Mouse (Mus musculus) adipocyte (in vitro differentiated cells): ENCODE results near the gene Ston2.

ENCODE experiments used
- DNase-seq: peaks from one replicate; pipeline ENCODE4 v3.0.0-alpha.2; 2016; ENCODE audit warnings: low spot score

The Ston2 gene

DNA sequence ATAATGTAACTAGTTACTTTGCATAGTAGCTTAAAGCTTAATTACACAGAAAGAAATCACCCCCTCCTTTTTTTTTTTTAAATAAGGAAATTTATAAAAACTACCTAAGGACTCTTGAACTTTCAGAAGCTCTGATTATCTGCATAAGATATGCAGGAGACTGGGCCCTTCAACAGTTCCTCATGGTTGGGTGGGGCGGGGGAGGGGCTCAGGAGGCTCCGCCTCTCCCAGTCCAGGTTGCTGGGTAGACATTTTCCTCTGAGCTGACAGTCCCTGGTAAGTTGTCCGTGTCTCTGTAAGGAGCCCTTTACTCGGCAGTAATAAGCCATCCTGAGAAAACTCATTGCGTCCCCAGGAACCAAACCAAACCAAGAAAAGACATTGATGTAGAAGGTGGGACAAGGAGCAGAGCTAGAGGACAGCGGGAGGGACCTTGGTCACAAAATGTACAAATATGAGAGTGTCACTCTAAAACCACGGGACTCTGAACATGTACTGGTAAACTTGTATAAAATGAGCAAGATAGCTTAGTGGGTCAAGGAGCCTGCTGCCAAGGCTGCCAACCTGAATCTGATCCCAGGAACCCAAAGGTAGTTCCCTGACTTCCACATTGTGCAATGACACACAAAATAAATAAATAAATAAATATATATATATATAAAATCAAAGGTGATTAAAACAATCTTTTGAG, 88.6 kb downstream of the Ston2 start:
- no peak for DNase-seq

DNA sequence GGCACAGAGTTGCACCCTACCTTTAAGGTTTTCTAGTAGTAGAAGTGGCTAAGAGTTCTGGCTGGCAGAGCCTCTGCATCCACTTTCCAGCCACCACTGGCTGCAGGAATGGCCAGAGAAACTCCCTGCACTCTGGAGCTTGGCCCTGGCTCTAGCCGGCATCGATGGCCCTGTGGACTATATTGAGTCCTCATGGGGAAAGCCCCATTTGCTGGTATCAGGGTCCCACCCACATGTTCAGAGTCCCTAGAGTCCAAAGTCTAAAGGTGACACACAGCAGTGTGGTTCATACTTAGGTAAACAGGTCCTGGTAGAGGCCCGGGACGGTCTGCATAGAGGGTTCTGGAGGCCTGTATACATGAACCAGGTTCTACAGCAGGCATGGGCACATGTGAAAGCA, 92.0 kb downstream of the Ston2 start:
- no peak for DNase-seq

DNA sequence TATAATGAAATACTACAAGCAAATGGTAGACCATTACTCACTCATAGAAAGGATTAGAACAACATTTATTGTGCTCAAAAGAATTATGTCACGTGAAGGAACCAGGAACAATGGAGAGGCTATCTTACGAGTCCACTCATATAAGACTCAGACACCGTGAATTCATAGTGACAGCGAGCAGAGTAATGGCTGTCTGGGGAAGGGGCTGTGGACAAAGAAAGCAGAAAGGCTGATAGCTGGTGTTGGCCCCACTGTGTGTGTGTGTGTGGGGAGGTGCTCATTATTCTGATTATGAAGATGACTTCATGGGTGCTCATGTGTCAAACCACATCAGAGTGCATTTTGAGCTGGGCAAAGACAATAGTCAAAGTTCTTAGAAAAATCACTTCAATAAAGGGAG, 92.4 kb downstream of the Ston2 start:
- DNase-seq: no peak

DNA sequence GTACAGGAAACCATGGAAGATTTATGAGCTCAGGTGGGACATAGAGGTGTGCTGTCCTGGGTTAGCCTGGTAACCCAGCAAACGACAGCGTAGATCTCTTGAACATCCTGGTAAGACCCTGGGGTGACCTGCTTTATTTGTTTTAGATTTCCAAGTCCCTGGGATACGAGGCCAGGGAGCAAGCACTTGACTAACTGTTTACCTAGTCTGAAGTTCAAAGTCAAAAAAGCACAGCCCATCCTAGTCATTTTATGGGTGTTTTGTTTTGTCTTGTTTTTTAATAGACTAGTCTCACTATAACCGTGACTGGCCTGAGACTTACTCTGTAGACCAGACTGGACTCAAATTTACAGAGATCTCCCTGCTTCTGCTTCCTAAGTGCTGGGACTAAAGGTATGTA, 93.4 kb downstream of the Ston2 start:
- no peak for DNase-seq

DNA sequence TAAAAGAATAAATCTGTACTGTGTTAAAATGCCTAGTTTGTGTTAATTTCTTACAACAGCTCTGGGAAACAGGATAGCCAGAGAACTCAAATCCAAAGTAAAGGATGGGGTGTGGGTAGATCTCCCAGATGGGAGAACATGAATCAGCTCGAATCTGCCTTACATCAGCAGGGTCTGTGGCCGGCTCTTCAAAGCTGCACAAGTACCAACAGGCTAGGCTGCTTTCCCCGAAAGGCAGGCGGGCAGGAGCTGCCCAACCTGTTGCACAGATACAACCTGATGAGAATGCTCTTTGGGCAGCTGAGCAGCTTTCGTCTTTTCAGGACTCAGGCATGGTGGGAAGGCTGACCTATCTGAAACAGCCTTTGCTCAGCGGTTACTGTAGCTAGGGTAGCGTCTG, 94.6 kb downstream of the Ston2 start:
- no peak for DNase-seq

DNA sequence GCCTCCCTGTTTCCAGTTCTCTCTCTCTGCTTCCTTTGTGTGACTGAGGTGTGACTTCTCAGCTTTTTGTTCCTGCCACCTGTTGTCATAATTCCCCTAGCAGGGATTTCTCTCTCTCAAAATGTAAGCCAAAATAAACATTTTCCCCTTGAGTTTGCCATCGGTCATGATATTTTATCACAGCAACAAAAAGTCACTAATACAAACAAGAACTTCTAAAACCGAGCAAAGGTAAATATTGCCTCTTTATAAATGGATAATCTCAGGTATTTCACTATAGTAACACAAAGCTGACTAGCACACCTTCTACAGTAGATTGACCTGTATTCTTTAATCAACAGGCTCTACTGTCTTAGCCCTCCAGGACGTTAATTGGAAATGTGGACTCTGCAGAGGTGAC, 95.2 kb downstream of the Ston2 start:
- DNase-seq: no peak

DNA sequence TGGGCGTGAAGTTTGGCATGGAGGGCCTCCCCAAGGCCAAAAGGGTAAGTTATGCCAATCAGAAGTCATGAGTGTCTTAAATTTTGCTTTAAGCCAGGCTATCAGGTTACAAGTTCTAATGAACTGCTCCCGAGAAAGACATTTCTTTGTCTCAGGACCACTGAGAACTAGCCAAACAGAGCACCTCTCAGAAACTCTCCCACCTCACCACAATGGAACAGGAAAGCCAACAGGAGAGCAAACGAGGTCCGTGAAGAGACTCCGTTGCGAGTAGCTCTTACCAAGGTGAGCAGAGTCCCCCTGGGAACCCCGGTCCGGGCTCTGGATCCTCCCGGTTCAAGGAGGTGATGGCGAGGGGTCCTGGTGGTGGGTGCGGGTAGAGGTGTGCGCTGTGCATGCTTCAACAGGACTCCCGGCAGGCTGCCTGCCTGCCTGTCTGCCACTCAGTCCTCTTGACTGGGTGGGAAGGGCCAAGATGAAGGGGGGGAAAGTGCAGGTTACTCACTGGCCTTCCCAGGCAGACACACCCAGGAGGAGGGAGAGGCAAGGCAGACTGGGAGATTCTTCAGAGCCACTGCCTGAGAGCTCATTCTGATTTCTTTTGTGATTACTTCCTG, 102.4 kb downstream of the Ston2 start:
- no peak for DNase-seq

DNA sequence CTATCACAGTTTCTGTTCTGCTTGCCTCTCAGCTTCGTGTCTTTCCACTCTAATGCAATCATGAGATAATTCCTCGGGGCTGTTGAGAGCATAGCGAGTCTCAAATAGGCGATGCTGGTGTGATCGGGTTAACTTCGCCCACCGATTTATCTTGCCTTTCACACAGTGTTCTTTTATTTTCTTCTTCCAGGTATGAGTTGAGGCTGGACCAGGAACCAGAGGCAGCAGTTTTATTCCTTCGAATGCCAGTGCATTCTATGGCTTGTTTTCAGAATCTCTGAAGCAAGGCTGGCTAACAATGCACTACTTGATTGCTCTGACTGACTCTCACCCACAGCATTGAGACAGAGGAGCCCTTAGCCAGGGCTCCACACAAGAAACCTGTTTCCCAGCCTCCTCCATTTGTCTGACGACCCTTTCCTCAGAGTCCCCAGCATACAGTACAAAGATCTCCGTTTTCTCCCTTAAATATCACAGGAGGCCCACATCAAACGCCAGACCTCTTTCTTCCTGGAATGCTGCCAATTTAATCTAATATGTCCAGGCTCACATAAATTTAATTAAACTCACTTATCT, 103.3 kb downstream of the Ston2 start:
- no peak for DNase-seq

DNA sequence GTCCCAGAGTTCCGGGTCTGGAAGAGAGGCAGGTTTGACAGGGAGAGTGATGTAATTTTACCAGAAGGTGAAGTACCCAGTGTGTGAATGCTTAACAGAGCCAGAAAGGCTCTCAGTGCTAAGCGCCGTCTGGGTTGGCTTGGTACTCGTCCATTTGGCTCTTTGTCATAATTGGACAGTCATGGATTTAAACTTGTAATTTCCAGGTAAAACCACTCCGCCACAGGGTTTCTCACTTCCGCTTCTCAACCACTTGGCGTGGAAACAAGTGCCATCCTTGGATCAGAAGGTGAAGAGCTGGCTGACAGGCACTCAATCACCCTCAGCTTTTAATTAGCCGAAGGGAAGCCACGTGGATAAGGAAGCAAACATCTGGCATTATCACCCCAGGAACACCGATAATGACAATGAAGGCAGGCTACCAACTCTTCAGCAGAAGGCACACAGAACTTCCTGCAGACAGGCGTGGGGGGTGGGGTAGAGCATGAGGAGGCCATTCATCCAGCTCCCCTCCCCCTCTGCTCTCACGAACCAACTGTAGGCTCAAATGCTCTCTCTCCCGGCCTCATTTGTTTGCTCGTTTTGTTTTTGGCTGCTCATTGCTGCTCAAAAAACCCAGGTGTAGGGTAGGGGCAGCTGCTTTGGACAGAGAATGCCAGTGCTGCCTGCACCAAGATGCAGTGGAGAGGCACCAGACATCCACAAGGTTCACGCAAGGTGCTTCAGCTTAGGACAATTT, 103.9 kb downstream of the Ston2 start:
- no peak for DNase-seq

DNA sequence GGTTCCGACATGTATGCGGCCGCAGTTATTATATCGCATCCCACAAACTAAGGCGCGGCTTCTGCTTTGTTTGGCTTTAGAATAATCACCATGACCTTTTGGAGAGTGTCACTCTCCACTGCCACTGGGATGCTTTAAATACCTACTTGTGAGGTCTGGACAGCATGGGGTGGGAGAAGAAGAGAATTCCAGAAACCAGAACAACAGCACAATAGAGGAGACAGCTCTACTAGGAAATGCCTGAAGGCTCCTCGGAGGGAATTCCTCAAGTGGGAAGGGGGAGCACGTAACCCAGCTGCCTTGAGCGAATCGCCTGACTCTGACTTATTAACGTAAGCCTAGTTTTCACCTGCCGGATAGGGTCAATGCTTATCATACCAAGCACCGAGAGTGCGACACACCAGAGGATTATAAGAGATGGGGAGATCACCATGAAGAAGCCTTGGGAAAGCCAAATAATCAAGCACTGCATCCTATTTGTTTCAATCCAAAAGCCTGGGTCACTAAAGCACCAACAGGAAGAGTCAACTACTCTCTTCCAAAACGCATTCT, 104.6 kb downstream of the Ston2 start:
- no peak for DNase-seq

DNA sequence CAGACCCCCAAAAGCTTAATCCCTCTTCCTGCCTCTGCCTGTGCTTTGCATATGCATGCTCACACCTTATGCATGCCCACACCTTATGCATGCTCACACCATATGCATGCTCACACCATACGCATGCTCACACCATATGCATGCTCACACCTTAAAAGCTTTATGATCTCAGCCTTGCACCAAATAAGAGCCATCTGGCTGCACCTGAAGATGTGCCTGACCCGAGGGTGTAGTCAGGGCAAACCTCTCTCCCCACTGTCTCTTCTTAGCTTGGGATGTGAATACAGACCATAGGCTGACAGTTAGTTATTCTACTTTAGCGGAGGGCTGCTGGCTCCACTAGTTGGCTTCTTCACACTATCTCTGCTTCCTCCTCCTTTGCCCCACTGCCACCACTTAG, 105.1 kb downstream of the Ston2 start:
- DNase-seq: no peak

DNA sequence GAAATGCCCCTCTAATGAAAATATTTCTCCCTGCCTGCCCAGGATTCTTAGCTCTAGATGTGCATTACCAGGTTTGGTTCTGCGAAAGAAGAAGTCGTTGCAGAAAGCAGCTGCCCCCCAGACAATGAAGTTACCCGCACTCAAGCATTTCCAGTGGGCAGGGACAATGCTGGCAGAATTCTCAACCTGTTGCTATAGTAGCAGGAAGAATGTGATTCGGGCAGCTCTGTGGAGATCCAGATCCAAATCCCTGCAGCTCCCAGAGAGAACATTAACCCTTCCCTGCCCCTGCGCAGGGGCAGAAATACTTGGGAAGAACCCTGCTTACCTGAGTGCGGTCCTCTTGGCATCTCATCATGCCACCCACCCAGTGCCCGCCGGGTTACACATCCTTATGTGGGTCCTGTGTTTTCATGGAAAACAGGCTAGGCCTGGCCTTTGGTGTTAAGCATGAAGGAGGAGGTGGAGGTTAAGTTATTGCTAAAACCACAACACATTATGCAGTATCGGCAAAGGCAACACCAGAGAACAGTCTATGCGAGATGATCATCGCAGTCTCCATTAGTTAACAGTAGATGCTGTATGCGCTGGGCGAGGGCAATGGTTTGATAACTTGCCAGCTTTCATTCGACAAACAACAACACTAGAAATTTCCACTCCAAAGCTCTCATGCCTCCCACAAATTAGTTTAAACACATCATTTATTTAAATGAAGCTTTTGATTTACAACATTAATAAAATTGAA, 108.7 kb downstream of the Ston2 start:
- DNase-seq: no peak

DNA sequence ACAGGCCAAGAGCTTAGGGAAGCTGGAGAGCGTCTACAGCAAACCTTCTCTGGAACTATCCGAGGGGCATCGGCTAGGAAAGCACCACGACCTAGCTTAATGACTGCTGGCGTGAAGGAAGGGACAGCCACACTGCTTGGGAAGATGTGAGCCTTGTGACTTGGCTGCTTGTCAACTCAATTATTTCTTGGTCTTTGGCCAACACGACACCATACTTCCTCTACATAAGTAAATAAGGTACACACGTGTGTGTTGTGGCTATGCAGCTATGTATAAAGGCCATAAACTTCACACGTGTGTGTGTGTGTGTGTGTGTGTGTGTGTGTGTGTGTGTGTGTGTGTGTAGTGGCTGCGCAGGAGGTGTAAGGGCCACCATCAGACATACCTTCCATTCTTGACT, 112.2 kb downstream of the Ston2 start:
- no peak for DNase-seq

DNA sequence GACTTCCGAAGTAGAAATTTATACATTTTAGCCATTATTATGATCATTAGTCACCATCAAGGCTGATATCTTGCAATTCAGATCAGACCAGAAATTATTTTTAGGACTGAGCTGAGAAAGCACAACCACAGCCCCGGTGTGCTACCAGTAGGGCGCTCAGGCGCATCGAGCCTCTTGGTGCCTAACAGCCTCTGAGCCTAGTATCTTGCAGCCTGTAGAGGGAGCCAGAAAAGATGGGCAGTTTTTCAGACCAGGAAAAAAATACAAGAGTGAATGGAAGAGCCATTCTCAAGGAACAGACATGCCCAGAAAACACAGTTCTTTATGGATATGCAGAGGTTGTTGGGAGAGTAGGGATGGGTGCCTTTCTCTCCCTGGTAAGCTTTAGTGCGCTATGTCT, 115.0 kb downstream of the Ston2 start:
- no peak for DNase-seq

DNA sequence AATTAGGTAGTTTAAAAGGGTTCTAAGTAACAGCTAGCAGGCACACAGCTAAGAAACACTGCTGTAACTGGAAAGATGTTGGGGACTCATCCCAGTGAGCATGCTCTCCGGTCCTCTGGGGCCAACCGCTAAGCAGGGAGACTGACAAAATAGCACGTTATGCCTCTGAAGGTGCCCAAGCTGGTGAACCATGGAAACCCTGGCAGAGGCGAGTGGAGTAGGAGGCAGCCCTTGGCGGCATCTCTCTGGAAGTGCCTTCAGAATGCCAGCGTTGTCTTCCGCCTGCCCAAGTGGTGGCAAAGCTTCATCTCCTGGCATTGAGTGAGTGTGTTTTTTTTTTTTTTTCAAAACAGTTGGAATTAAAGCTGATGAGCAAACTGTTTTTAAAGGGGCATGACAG, 115.7 kb downstream of the Ston2 start:
- DNase-seq: no peak

DNA sequence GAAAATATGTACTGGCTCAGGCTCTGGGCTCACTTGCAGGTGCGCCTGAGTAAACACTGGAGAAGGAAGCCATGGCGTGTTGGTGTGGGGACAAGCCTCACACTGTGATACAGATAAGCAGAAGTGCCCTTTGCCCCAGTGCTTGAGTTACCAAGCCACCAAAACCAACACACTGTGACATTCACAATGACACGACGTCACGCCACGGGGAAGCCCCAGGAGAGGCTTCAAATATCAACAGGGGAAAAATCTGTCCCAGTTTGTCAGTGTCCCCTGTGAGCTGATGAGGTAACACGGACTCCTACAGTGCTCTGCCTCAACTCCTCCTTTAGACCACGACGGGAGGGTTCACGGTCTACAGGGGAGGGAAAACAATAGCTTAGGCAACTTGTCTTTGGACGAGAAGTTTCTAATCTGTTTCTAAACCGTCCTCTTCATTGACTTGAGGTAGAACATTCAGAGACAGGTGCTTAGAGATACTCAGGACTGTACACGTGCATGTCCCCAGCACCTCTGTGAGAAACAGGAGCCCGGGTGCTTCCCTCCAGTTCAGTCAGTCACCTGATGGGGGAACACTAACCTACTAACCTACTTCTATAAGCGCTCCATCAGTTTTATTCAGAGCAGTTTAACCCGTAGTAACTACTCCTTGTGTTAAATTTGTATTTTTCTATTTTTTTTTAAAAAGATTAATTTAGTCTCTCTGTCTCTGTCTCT, 119.5 kb downstream of the Ston2 start:
- DNase-seq: no peak

DNA sequence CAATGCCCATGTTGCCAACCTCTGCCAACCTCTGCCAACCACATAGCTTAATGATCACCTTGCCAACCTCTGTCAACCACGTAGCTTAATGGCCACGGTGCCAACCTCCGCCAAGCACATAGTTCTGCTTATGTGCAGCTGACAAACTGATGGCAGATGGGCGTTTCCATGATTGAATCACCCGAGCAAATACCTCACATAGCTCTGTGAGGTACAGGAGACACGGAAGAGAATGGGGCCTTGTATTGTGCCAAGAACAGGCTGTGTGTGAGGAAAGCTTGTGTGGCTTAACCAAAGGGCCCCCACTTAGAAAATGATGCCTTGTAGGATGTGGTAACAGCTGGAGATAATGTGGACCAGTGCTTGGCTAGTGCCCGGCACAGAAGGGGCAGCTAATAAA, 120.4 kb downstream of the Ston2 start:
- DNase-seq: no peak

DNA sequence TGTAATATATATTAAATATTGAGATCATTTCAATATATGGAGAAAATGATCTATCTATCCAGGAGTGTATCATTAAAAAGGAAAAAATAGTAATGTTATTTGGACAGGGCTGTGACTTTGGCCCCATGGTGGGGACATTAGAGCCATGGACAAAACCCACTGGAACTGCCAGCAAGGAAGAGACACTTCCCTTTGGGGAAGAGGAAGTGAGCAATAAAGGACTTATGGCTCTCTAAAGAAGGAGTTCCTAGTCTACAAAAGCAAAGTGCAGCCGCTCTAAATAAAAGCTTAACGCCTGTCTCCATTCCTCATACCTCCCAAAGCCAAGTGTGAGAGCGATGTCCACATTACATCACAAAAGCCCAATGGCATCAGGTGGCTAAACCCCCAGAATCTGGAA, 121.6 kb downstream of the Ston2 start:
- DNase-seq: no peak

DNA sequence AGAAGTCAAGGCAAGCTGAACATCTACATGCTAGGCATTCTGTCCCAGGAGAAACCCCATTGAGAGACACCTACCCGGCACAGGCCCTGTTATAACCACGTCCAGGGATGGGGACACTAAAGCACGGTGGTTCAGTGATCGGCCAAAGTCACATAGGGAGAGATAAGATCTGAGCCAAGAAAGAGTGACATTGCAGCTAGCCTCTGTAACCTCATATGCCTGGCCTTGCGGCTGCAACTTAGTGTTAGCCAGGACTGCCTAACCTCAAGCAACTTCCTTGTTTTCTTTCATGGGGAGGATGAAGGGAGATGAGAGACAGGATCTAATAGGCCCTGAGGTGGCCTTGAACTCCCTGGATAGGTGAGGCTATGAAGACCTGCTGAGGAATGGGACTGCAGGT, 122.8 kb downstream of the Ston2 start:
- DNase-seq: no peak

DNA sequence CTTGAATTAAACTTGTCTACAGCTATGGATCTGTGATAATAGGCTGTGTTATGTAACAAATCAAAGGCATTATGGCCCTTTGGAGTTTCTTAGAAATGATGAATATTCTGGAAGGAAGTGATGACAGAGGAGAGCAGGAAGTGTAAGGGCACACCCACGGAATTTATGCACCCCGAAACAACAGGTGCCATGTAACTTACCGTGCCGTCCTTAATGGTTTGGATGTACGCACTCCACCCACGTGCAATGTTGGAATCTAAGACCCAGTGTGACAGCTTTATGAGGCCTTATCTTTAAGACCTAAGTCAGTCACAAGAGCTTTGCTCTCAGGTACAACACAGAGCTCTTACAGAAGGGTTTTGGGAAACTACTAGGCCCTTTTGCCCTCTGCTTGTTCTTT, 124.9 kb downstream of the Ston2 start:
- no peak for DNase-seq

DNA sequence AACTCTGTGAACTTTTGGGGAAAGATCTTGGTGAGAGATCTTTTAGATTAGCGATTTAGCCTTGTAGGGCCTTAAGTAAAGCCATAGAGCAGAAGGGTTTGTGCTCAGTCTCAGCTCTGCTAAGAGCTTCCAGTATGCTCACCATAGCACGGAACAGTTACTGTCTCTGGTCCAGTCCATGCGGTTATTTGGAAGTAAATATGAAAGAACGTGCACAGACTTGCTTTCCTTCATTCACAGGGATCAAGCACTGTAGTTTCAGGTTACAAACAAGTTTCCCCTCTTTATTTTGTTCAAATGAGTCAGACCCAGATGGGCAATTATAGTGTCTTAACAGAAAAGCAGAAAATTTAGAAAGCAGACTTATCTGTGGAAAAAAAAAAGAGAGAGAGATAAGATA, 125.3 kb downstream of the Ston2 start:
- no peak for DNase-seq
